Mouse (Mus musculus) midbrain, embryonic 15.5 days (tissue): ENCODE results near the gene Cptp. TPM values are rescaled to one million over a fixed set of nuclear protein-coding genes. Genes with fewer than 3 reads are reported as not detected.
A peak's percentile ranks its signal among the peaks of the same experiment; 100 is the strongest.

Source experiments
- ATAC-seq: fragments of 200-750 bp; cut with Nextera tagmentation; replicated peaks from 2 replicates; pipeline ENCODE4 v1.8.0; 2017; ENCODE audit warnings: moderate TSS enrichment
- H3K27ac ChIP-seq: fragments of 300-500 bp; sonication (generic); 2 replicates; pipeline ENCODE4 v1.5.1; 2015; ENCODE audit warnings: mild to moderate bottlenecking, inconsistent platforms
- H3K27me3 ChIP-seq: fragments of 300-500 bp; sonication (generic); replicated peaks from 2 replicates; pipeline ENCODE4 v1.6.1; 2015; ENCODE audit warnings: inconsistent platforms
- H3K36me3 ChIP-seq: fragments of 300-500 bp; sonication (generic); replicated peaks from 2 replicates; pipeline ENCODE4 v1.6.1; 2015; ENCODE audit warnings: inconsistent platforms
- H3K4me1 ChIP-seq: fragments of 300-500 bp; sonication (generic); 2 replicates; pipeline ENCODE4 v1.6.1; 2015; ENCODE audit warnings: inconsistent platforms
- H3K4me2 ChIP-seq: fragments of 300-500 bp; sonication (generic); 2 replicates; pipeline ENCODE4 v1.6.1; 2015; ENCODE audit warnings: inconsistent platforms, mild to moderate bottlenecking, moderate library complexity
- H3K4me3 ChIP-seq: fragments of 300-500 bp; sonication (generic); 2 replicates; pipeline ENCODE4 v1.5.1; 2015; ENCODE audit warnings: mild to moderate bottlenecking, inconsistent platforms
- H3K9ac ChIP-seq: fragments of 300-500 bp; sonication (generic); 2 replicates; pipeline ENCODE4 v1.6.1; 2015; ENCODE audit warnings: mild to moderate bottlenecking, inconsistent platforms
- H3K9me3 ChIP-seq: fragments of 300-500 bp; sonication (generic); 2 replicates; pipeline ENCODE4 v1.6.1; 2016; ENCODE audit warnings: inconsistent platforms
- WGBS: fragments of 180-500 bp; shearing (Covaris S2); methylation state at CpG from one replicate; pipeline ENCODE4 v1.1.7; 2015; ENCODE audit warnings: mixed read lengths; 5-methylcytosine and 5-hydroxymethylcytosine counted together
- polyA plus RNA-seq: library from polyadenylated mRNA; unstranded; fragments of >200 nt; fragmentation: Nextera tagmentation; extraction: Ambion mirVana; gene quantifications from 2 replicates; pipeline ENCODE4 v1.2.1, GENCODE M21; 2015

The Cptp gene
- polyA plus RNA-seq, 1 experiment from 2014 or later: 28.1 TPM

- peaks cover 22% of the 10 kb centered on the region for H3K27me3 ChIP-seq
- H3K4me2 ChIP-seq: no peak overlapping the region
- 55% methylated on average over 8 of the region's 8 CpGs for WGBS
- H3K36me3 ChIP-seq: no peaks in the 10 kb centered on the region
- H3K9me3 ChIP-seq: no peaks in the 10 kb centered on the region
- H3K9ac ChIP-seq: no peak overlapping the region
- H3K27ac ChIP-seq: no peak overlapping the region
- H3K4me3 ChIP-seq: no peak overlapping the region
- ATAC-seq: no peak
- peaks cover 22% of the 10 kb centered on the region for H3K4me1 ChIP-seq
Observed at GRCm38 (mm10) chr4:155838187-155839153, 30.8 kb downstream of the Cptp start.

- no peaks in the 10 kb centered on the region for H3K36me3 ChIP-seq
- no peak overlapping the region for H3K4me3 ChIP-seq
- no peaks in the 10 kb centered on the region for H3K9me3 ChIP-seq
- H3K4me1 ChIP-seq: peaks cover 31% of the 10 kb centered on the region
- H3K27ac ChIP-seq: no peak overlapping the region
- 82% methylated on average over 11 of the region's 11 CpGs for WGBS
- no peak for ATAC-seq
- H3K4me2 ChIP-seq: no peak overlapping the region
- H3K9ac ChIP-seq: no peak overlapping the region
- H3K27me3 ChIP-seq: peaks cover 19% of the 10 kb centered on the region
Observed at GRCm38 (mm10) chr4:155837404-155838010, 31.7 kb downstream of the Cptp start.

- peak overlapping the region; percentile 39; the same call in 1 of the 2 replicates for H3K27ac ChIP-seq
- WGBS: 33% methylated on average over 2 of the region's 2 CpGs
- no peaks in the 10 kb centered on the region for H3K36me3 ChIP-seq
- no peak overlapping the region for H3K4me3 ChIP-seq
- H3K27me3 ChIP-seq: no peaks in the 10 kb centered on the region
- H3K9me3 ChIP-seq: no peaks in the 10 kb centered on the region
- 0 out of 2 replicates have a peak, but pooled peaks have one; percentile 16 for ATAC-seq
- H3K4me1 ChIP-seq: peaks cover 29% of the 10 kb centered on the region
- no peak overlapping the region for H3K4me2 ChIP-seq
- H3K9ac ChIP-seq: no peak overlapping the region
Observed at GRCm38 (mm10) chr4:155833836-155834235, 35.4 kb downstream of the Cptp start.

GRCm38 (mm10) chr4:155833234-155833633 is 36.0 kb downstream of the Cptp start:
- H3K27ac ChIP-seq: no peak overlapping the region
- 87% methylated on average over 4 of the region's 4 CpGs for WGBS
- no peaks in the 10 kb centered on the region for H3K36me3 ChIP-seq
- no peaks in the 10 kb centered on the region for H3K27me3 ChIP-seq
- peaks cover 29% of the 10 kb centered on the region for H3K4me1 ChIP-seq
- no peak for ATAC-seq
- H3K9ac ChIP-seq: no peak overlapping the region
- H3K4me2 ChIP-seq: no peak overlapping the region
- H3K4me3 ChIP-seq: no peak overlapping the region
- H3K9me3 ChIP-seq: no peaks in the 10 kb centered on the region

GRCm38 (mm10) chr4:155832321-155832720 is 36.9 kb downstream of the Cptp start:
- H3K4me1 ChIP-seq: peaks cover 29% of the 10 kb centered on the region
- H3K9me3 ChIP-seq: no peaks in the 10 kb centered on the region
- H3K27ac ChIP-seq: no peak overlapping the region
- no peaks in the 10 kb centered on the region for H3K27me3 ChIP-seq
- ATAC-seq: no peak
- H3K4me2 ChIP-seq: peak overlapping the region; percentile 87
- H3K9ac ChIP-seq: peak overlapping the region; percentile 72
- 57% methylated on average over 10 of the region's 10 CpGs for WGBS
- 0 out of 2 replicates have a peak, but pooled peaks cover 5% of the 10 kb centered on the region for H3K36me3 ChIP-seq
- peak overlapping the region; percentile 58 for H3K4me3 ChIP-seq

- Histone ChIP-seq H3K9ac (peak overlapping the region; percentile 72), H3K4me2 (peak overlapping the region; percentile 87), H3K4me3 (peak overlapping the region; percentile 58), H3K27me3 (no peaks in the 10 kb centered on the region), H3K4me1 (peaks cover 29% of the 10 kb centered on the region), H3K36me3 (0 out of 2 replicates have a peak, but pooled peaks cover 5% of the 10 kb centered on the region), H3K9me3 (no peaks in the 10 kb centered on the region), H3K27ac (peak overlapping the region; percentile 89)
- WGBS: under 1% methylated on average over 25 of the region's 25 CpGs
- no peak; the same call in 1 of the 2 replicates for ATAC-seq
Observed at GRCm38 (mm10) chr4:155831831-155832230, 37.4 kb downstream of the Cptp start.

- Histone ChIP-seq H3K27me3 (no peaks in the 10 kb centered on the region), H3K4me1 (peaks cover 29% of the 10 kb centered on the region), H3K9ac (peak within 1 kb of the TSS; percentile 72), H3K27ac (peak within 1 kb of the TSS; percentile 89), H3K4me3 (peak within 1 kb of the TSS; percentile 58), H3K9me3 (no peaks in the 10 kb centered on the region), H3K36me3 (0 out of 2 replicates have a peak, but pooled peaks cover 5% of the 10 kb centered on the region), H3K4me2 (peak within 1 kb of the TSS; percentile 87)
- under 1% methylated on average over 49 of the region's 49 CpGs for WGBS
- peak; percentile 94 for ATAC-seq
Observed at GRCm38 (mm10) chr4:155831205-155831766, 38.0 kb downstream of the Cptp start, which contains the start of gene Aurkaip1. TSS of gene Aurkaip1 (plus strand) at chr4:155831272.

- no peaks in the 10 kb centered on the region for H3K27me3 ChIP-seq
- no peak for ATAC-seq
- 0 out of 2 replicates have a peak, but pooled peaks cover 6% of the 10 kb centered on the region for H3K36me3 ChIP-seq
- H3K4me2 ChIP-seq: peak overlapping the region; percentile 87
- no peaks in the 10 kb centered on the region for H3K9me3 ChIP-seq
- peak overlapping the region; percentile 89 for H3K27ac ChIP-seq
- no peak overlapping the region for H3K9ac ChIP-seq
- 56% methylated on average over 8 of the region's 8 CpGs for WGBS
- H3K4me3 ChIP-seq: peak overlapping the region; percentile 58; the same call in 1 of the 2 replicates
- peaks cover 29% of the 10 kb centered on the region for H3K4me1 ChIP-seq
Observed at GRCm38 (mm10) chr4:155830596-155830995, 38.6 kb downstream of the Cptp start.

- peaks cover 29% of the 10 kb centered on the region for H3K4me1 ChIP-seq
- no peak overlapping the region for H3K4me3 ChIP-seq
- ATAC-seq: no peak
- WGBS: 92% methylated on average over 4 of the region's 4 CpGs
- no peaks in the 10 kb centered on the region for H3K27me3 ChIP-seq
- H3K27ac ChIP-seq: no peak overlapping the region
- H3K9me3 ChIP-seq: no peaks in the 10 kb centered on the region
- H3K4me2 ChIP-seq: no peak overlapping the region
- H3K36me3 ChIP-seq: peaks cover 12% of the 10 kb centered on the region
- H3K9ac ChIP-seq: no peak overlapping the region
Observed at GRCm38 (mm10) chr4:155829866-155830265, 39.4 kb downstream of the Cptp start.

- no peak overlapping the region for H3K4me2 ChIP-seq
- H3K4me3 ChIP-seq: no peak overlapping the region
- no peaks in the 10 kb centered on the region for H3K9me3 ChIP-seq
- no peak overlapping the region for H3K9ac ChIP-seq
- no peaks in the 10 kb centered on the region for H3K4me1 ChIP-seq
- peaks cover 72% of the 10 kb centered on the region for H3K36me3 ChIP-seq
- no peaks in the 10 kb centered on the region for H3K27me3 ChIP-seq
- H3K27ac ChIP-seq: no peak overlapping the region
- WGBS: 96% methylated on average over 16 of the region's 16 CpGs
- no peak for ATAC-seq
Observed at GRCm38 (mm10) chr4:155823443-155823842, 45.8 kb downstream of the Cptp start.

GRCm38 (mm10) chr4:155821025-155821424 is 48.2 kb downstream of the Cptp start:
- peaks cover 80% of the 10 kb centered on the region for H3K36me3 ChIP-seq
- ATAC-seq: no peak
- H3K4me1 ChIP-seq: no peaks in the 10 kb centered on the region
- no peak overlapping the region for H3K27ac ChIP-seq
- H3K4me2 ChIP-seq: no peak overlapping the region
- no peaks in the 10 kb centered on the region for H3K27me3 ChIP-seq
- WGBS: 80% methylated on average over 7 of the region's 7 CpGs
- H3K9me3 ChIP-seq: no peaks in the 10 kb centered on the region
- no peak overlapping the region for H3K9ac ChIP-seq
- no peak overlapping the region for H3K4me3 ChIP-seq

- H3K9me3 ChIP-seq: no peaks in the 10 kb centered on the region
- no peak for ATAC-seq
- H3K4me1 ChIP-seq: peaks cover 18% of the 10 kb centered on the region
- no peak overlapping the region for H3K4me2 ChIP-seq
- H3K36me3 ChIP-seq: peaks cover 56% of the 10 kb centered on the region
- 85% methylated on average over 4 of the region's 4 CpGs for WGBS
- no peak overlapping the region for H3K9ac ChIP-seq
- no peaks in the 10 kb centered on the region for H3K27me3 ChIP-seq
- H3K27ac ChIP-seq: no peak overlapping the region
- no peak overlapping the region for H3K4me3 ChIP-seq
Observed at GRCm38 (mm10) chr4:155817533-155817932, 51.7 kb downstream of the Cptp start.
